Mouse (Mus musculus): ENCODE measurements around the gene Dpp8. TPM values are rescaled to one million over a fixed set of nuclear protein-coding genes. Genes with fewer than 3 reads are reported as not detected.

The Dpp8 gene
- polyA plus RNA-seq, 1 experiment: 45.3 TPM

DNA sequence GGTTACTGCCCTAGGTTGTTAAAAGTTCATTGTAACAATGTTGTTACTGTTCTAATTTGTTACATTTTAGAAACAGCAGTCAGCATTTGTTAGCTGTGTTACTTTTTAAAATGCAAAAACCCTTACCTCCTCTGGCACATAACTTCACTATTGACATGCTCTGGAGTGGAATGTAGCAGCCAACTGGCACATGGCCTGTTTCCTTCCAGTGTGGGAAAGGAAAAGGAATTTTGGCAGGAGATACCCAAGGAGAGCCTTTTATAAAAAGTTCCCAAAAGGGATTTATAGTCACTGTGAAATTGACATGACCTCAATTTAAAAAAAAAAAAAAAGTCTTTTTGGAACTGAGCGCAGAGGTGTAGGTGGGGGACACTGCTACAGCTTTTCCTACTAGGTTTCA lies 4.2 kb downstream of the Dpp8 start:
- WGBS: 53% methylated on average over 1 of the region's 1 CpGs

GRCm38 (mm10) chr9:65036861-65037260 lies 4.6 kb downstream of the Dpp8 start:
- Histone ChIP-seq H3K27ac (ENCODE audit: insufficient read depth, low read depth, low read length) (peak overlapping the region; percentile 53), H3K4me3 (ENCODE audit: insufficient read depth, low read depth, low read length) (no peak overlapping the region), H3K36me3 (ENCODE audit: control insufficient read depth, insufficient read depth, low read length) (peaks cover 13% of the 10 kb centered on the region), H3K27me3 (replicated peaks; ENCODE audit: control insufficient read depth, insufficient read depth, low read length) (no peaks in the 10 kb centered on the region), H3K4me1 (ENCODE audit: control insufficient read depth, insufficient read depth, low read length) (peaks cover 5% of the 10 kb centered on the region; the same call in 1 of the 2 replicates)
- WGBS: 74% methylated on average over 8 of the region's 8 CpGs
- no peak for TF ChIP-seq CTCF (conservative IDR thresholded peaks at IDR 0.05; ENCODE audit: insufficient read depth, insufficient read length, low read depth, low read length)
- no peak for TF ChIP-seq POLR2A (IDR thresholded peaks at IDR 0.05; ENCODE audit: low read depth, low read length)
- DNase-seq: no peak

More for the DNA sequence above, 4.2 kb downstream of the Dpp8 start:
- H3K27ac ChIP-seq (ENCODE audit: insufficient read depth, low read depth, low read length): no peak overlapping the region
- H3K36me3 ChIP-seq (ENCODE audit: control insufficient read depth, insufficient read depth, low read length): peaks cover 12% of the 10 kb centered on the region
- TF ChIP-seq POLR2A (IDR thresholded peaks at IDR 0.05; ENCODE audit: low read depth, low read length) (no peak), CTCF (conservative IDR thresholded peaks at IDR 0.05; ENCODE audit: insufficient read depth, insufficient read length, low read depth, low read length) (no peak)
- peaks cover 6% of the 10 kb centered on the region; the same call in 1 of the 2 replicates for H3K4me1 ChIP-seq (ENCODE audit: control insufficient read depth, insufficient read depth, low read length)
- peak; percentile 84 for DNase-seq
- no peaks in the 10 kb centered on the region for H3K27me3 ChIP-seq (replicated peaks; ENCODE audit: control insufficient read depth, insufficient read depth, low read length)
- no peak overlapping the region for H3K4me3 ChIP-seq (ENCODE audit: insufficient read depth, low read depth, low read length)

DNA sequence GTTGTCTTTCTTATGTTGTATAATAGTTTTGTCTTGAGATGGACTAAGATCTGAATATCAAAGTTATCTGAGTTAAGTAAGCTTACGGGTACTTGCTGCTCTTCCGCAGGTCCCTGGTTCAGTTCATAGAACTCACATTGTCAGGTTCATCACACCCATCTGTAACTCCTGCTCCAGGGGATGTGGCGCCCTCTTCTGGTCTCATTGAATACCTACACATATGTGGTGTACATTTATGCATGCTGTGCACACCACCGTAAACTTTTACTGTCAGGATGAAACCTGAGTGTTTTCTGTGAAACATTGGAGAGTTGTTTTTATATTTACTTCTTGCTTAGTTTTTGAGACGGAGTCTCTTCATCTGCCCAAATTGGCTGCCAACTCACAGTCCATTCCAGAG lies 9.2 kb downstream of the Dpp8 start:
- TF ChIP-seq CTCF (conservative IDR thresholded peaks at IDR 0.05; ENCODE audit: insufficient read depth, insufficient read length, low read depth, low read length) (peak; percentile 33; the same call in 1 of the 2 replicates), POLR2A (IDR thresholded peaks at IDR 0.05; ENCODE audit: low read depth, low read length) (no peak)
- Histone ChIP-seq H3K36me3 (ENCODE audit: control insufficient read depth, insufficient read depth, low read length) (peaks cover 20% of the 10 kb centered on the region), H3K4me1 (ENCODE audit: control insufficient read depth, insufficient read depth, low read length) (no peaks in the 10 kb centered on the region), H3K4me3 (ENCODE audit: insufficient read depth, low read depth, low read length) (no peak overlapping the region), H3K27ac (ENCODE audit: insufficient read depth, low read depth, low read length) (no peak overlapping the region), H3K27me3 (replicated peaks; ENCODE audit: control insufficient read depth, insufficient read depth, low read length) (no peaks in the 10 kb centered on the region)
- DNase-seq: no peak
- over 99% methylated on average over 5 of the region's 5 CpGs for WGBS

DNA sequence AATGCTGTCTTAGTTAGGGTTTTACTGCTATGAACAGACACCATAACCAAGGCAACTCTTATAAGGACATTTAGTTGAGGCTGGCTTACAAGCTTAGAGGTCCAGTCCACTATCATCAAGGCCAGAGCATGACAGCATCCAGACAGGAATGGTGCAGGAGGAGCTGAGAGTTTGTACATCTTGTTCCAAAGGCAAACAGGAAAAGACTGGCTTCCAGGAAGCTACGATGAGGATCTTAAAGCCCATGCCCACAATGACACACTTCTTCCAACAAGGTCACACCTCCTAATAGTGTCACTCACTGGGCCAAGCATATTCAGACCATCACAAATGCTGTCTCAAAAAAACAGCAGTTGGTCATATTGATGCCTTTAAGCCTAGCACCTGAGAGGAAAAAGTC lies 14.8 kb downstream of the Dpp8 start:
- Histone ChIP-seq H3K27me3 (replicated peaks; ENCODE audit: control insufficient read depth, insufficient read depth, low read length) (no peaks in the 10 kb centered on the region), H3K36me3 (ENCODE audit: control insufficient read depth, insufficient read depth, low read length) (peaks cover 9% of the 10 kb centered on the region), H3K27ac (ENCODE audit: insufficient read depth, low read depth, low read length) (no peak overlapping the region), H3K4me3 (ENCODE audit: insufficient read depth, low read depth, low read length) (no peak overlapping the region), H3K4me1 (ENCODE audit: control insufficient read depth, insufficient read depth, low read length) (no peaks in the 10 kb centered on the region)
- DNase-seq: no peak
- 60% methylated on average over 1 of the region's 1 CpGs for WGBS
- no peak for TF ChIP-seq CTCF (conservative IDR thresholded peaks at IDR 0.05; ENCODE audit: insufficient read depth, insufficient read length, low read depth, low read length)
- no peak for TF ChIP-seq POLR2A (IDR thresholded peaks at IDR 0.05; ENCODE audit: low read depth, low read length)

DNA sequence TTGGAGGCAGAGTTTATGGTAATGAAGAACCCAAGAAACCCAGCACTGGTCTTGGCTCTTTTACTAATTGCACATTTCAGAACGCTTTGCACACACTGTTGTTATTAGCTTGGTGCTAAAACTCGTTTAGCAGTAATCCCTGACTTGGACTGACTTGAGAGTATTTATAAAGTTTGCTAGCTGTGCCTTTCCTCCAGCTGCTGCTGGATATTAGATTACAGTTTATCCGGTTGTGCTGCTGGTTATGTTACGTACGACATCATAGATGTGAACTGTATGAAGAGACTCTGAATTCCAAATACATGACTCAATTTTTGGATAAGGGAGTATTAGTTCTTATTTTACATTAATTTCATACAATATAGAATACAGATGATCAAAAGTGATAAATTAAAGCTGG lies 17.2 kb downstream of the Dpp8 start:
- TF ChIP-seq POLR2A (IDR thresholded peaks at IDR 0.05; ENCODE audit: low read depth, low read length): no peak
- TF ChIP-seq CTCF (conservative IDR thresholded peaks at IDR 0.05; ENCODE audit: insufficient read depth, insufficient read length, low read depth, low read length): no peak
- no peak overlapping the region for H3K27ac ChIP-seq (ENCODE audit: insufficient read depth, low read depth, low read length)
- H3K36me3 ChIP-seq (ENCODE audit: control insufficient read depth, insufficient read depth, low read length): peaks cover 12% of the 10 kb centered on the region
- H3K4me3 ChIP-seq (ENCODE audit: insufficient read depth, low read depth, low read length): no peak overlapping the region
- DNase-seq: no peak
- H3K4me1 ChIP-seq (ENCODE audit: control insufficient read depth, insufficient read depth, low read length): no peaks in the 10 kb centered on the region
- WGBS: 81% methylated on average over 5 of the region's 5 CpGs
- H3K27me3 ChIP-seq (replicated peaks; ENCODE audit: control insufficient read depth, insufficient read depth, low read length): no peaks in the 10 kb centered on the region

DNA sequence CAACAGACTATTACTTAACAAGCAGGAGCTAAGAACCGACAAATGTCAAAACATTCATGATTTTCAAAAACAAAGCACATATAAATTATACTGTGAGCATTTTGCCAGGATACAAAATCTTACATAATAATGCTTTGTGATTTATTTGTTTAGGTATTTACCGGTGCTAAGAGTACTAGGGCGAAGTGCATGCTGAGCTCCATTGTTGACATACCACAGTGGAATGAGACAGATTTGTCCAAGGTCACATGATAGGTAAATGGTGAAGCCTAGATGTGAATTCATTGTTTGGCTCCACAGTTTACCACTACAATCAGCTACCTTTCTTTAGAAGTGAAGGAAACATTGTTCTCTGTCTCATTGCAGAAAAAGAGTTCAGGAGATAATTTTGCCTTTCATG lies 18.8 kb downstream of the Dpp8 start:
- Histone ChIP-seq H3K4me3 (ENCODE audit: insufficient read depth, low read depth, low read length) (no peak overlapping the region), H3K27me3 (replicated peaks; ENCODE audit: control insufficient read depth, insufficient read depth, low read length) (no peaks in the 10 kb centered on the region), H3K4me1 (ENCODE audit: control insufficient read depth, insufficient read depth, low read length) (no peaks in the 10 kb centered on the region), H3K27ac (ENCODE audit: insufficient read depth, low read depth, low read length) (no peak overlapping the region), H3K36me3 (ENCODE audit: control insufficient read depth, insufficient read depth, low read length) (peaks cover 8% of the 10 kb centered on the region)
- WGBS: 73% methylated on average over 3 of the region's 3 CpGs
- no peak for TF ChIP-seq POLR2A (IDR thresholded peaks at IDR 0.05; ENCODE audit: low read depth, low read length)
- no peak for TF ChIP-seq CTCF (conservative IDR thresholded peaks at IDR 0.05; ENCODE audit: insufficient read depth, insufficient read length, low read depth, low read length)
- DNase-seq: no peak

GRCm38 (mm10) chr9:65064251-65064650 lies 32.0 kb downstream of the Dpp8 start:
- Histone ChIP-seq H3K27me3 (replicated peaks; ENCODE audit: control insufficient read depth, insufficient read depth, low read length) (no peaks in the 10 kb centered on the region), H3K27ac (ENCODE audit: insufficient read depth, low read depth, low read length) (no peak overlapping the region), H3K4me1 (ENCODE audit: control insufficient read depth, insufficient read depth, low read length) (no peaks in the 10 kb centered on the region), H3K36me3 (ENCODE audit: control insufficient read depth, insufficient read depth, low read length) (peaks cover 6% of the 10 kb centered on the region; the same call in 1 of the 2 replicates), H3K4me3 (ENCODE audit: insufficient read depth, low read depth, low read length) (no peak overlapping the region)
- whole genome bisulfite sequencing: 91% methylated on average over 7 of the region's 7 CpGs
- no peak for DNase-seq
- TF ChIP-seq POLR2A (IDR thresholded peaks at IDR 0.05; ENCODE audit: low read depth, low read length) (no peak), CTCF (conservative IDR thresholded peaks at IDR 0.05; ENCODE audit: insufficient read depth, insufficient read length, low read depth, low read length) (no peak)
